Mouse (Mus musculus): ENCODE results near the gene Gad2. TPM values are rescaled to one million over a fixed set of nuclear protein-coding genes. Genes with fewer than 3 reads are reported as not detected.

Gad2 gene
- total RNA-seq (2015; ENCODE audit: low replicate concordance) (not detected in 2 replicates), total RNA-seq (2017; ENCODE audit: low replicate concordance) (not detected in 2 replicates)

DNA sequence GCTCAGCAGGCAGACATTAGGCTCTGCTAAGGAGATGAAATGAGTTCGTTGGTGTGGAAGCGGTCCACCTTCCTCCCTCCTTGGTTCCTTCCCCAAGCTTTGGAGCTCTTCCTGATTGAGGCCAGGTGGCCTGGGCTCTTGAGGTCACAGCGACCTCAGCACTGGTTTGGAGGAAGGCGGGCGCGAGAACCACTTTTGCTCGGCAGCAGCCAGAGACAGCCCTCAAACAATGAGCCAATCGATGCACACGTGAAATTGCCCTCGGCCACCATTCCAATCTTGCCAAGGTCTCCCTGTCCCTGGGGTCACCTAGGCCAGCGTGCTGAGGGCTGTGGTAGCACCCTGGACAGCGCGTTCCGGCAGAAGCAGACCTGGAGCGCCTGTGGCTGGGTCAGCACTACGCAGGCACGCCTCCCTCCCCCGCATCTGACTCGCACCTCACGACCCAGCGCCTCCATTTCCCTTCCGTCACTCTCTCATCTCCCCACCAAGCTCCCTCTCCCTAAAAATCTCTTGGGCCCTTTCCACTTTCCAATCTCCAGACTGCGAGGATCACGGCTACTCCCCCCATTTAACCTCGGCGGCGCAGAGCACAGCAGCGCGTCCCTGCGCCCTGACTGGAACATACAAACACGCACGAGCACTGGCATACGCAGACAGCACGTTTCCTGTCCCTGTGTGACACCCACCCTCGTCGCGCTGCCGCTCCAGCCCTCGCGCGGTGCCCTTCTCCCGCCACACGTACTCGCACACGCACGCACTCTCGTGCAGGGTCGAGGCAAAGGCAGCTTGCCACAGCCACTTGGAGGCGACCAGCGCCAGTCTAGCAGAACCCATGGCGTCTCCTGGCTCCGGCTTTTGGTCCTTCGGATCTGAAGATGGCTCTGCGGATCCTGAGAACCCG, at the start of gene Gad2:
Gene Gad2 (plus strand): TSS at position 378 of the 904 bp plus-strand sequence.
- no peak for ATAC-seq (replicated peaks; ENCODE audit: low FRiP score, poor library complexity, severe bottlenecking)

DNA sequence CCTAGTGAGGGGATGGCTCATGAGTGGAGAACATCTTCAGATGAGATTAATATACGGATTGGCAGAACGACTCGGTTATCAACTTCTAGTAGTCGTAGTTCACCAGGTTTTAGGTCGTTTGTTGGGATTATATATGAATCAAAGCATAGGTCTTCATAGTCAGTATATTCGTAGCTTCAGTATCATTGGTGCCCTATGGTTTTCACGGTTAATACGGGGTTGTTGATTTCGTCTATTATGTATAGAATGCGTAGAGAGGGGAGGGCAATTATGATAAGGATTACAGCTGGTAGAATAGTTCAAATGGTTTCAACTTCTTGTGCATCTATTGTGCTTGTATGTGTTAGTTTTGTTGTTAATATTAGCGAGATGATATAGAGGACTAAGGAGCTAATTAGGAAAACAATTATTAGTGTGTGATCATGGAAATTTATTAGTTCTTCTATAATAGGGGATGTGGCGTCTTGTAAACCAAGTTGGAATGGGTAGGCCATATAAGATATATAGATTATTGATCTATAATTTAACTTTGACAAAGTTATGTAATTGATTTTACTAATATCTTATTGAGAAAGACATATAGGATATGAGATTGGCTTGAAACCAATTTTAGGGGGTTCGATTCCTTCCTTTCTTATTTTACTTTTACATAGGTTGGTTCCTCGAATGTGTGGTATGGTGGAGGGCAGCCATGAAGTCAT, 34.4 kb upstream of the Gad2 start:
- peak; percentile 73 for ATAC-seq (replicated peaks; ENCODE audit: low FRiP score, poor library complexity, severe bottlenecking)

GRCm38 (mm10) chr2:22588170-22588541, 33.8 kb upstream of the Gad2 start:
- peak; percentile 46 for ATAC-seq (replicated peaks; ENCODE audit: low FRiP score, poor library complexity, severe bottlenecking)

GRCm38 (mm10) chr2:22588673-22589381, 33.2 kb upstream of the Gad2 start:
- peak; percentile 66 for ATAC-seq (replicated peaks; ENCODE audit: low FRiP score, poor library complexity, severe bottlenecking)

- ATAC-seq (replicated peaks; ENCODE audit: low FRiP score, poor library complexity, severe bottlenecking) = peak; percentile 71
These were observed 32.4 kb upstream of the Gad2 start for GRCm38 (mm10) chr2:22589382-22590205.

- no peak for ATAC-seq (replicated peaks; ENCODE audit: low FRiP score, poor library complexity, severe bottlenecking)
These were observed 31.9 kb upstream of the Gad2 start for GRCm38 (mm10) chr2:22590206-22590490.

DNA sequence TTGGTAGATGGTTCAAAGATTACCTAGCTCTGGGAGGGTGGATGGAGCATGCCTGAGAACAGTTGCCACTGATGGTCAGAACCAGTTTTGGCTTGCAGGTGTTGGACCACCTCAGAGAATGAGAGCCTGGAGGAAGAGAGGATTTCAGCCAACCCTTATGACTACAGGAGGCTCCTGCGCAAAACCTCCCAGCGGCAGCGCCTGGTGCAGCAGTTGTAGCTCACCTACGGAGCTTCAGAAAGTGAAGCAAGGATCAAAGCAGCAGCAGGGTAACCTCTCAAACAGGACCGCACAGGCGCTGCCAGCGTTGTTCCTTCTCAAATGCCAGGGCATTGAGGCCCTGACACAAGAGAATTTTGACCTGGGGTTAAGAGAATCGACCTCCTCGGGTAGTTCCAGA, 4.1 kb upstream of the Gad2 start:
- no peak for ATAC-seq (replicated peaks; ENCODE audit: low FRiP score, poor library complexity, severe bottlenecking)

DNA sequence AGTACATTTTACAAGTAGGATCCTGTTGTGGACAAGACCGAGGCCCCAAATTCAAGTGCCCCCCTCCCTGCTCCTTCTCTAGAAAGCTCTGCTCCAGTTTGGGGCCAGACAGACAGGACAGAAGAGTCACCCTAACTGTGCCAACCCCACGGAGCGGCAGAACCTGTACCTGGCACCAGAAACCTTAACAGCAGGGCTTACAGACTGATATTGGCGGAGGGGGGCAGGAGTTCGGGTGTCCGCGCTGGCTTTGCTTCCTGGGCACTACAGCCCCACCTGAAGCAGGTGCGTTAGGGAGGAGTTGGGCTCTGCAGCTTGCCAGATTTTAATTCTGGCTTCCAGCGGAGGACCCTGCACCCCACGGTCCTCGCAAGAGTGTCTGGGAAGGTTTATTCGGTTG, 2.6 kb upstream of the Gad2 start:
- no peak for ATAC-seq (replicated peaks; ENCODE audit: low FRiP score, poor library complexity, severe bottlenecking)

DNA sequence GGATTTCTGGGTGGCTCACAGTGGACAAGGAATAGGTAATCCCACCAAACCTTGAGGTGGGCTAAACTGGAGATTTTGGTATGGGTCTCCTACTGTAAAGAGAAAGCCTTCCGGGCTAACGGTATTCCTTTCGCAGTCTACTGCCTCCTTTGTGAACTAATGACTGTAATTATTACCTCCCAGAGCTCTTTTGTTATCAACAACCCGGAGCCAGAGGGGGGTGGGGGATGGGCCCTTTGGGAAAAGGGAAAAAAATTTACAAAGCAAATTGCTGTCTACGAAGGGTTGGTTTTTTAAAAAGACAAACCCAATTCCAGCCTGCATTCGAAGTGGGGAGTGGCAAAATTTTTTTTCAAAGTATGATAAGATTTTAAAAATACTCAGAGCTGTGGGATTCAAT, 2.0 kb upstream of the Gad2 start:
- no peak for ATAC-seq (replicated peaks; ENCODE audit: low FRiP score, poor library complexity, severe bottlenecking)

- no peak for ATAC-seq (replicated peaks; ENCODE audit: low FRiP score, poor library complexity, severe bottlenecking)
These were observed 1.5 kb upstream of the Gad2 start for GRCm38 (mm10) chr2:22620534-22620933.

DNA sequence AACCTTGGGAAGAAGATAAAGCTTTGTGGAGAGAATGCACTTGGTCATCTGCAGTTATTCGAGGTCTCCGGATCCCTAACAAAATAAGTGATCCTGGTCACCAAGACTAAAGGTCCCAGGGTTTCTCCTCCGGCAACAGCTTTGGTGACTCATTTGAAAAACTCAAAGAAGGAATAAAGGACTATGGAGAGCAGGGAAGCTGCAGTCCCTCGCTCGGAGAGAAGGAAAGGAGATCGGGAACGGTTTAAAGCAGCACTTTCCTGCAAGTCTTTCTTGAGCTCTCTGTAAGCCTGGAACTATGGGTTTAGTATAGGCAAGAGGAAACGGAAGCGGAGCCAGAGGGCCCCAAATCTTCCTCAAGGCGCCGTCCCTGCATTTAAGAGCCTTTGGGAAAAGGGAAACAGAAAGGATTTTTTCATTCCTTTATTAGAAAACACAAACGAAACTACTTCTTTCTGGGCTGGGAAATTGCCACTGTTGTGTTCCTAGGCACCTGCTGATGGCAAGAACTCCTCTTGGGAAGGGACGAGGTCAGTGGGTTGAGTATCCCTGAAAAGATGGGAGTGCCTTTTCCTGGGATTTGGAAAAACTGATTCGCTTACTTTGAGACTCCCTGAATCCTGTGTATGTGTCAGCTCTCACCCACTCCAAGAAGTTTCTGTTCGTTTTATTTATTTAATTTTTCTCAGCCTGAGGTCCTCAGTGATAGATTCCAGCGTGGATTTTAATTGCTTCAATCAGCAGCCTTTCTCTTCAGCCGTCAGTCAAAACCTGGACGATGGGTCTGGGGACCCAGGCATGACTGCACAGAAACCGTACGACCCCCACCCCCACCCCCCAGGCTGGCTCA, 802 bp upstream of the Gad2 start:
- no peak for ATAC-seq (replicated peaks; ENCODE audit: low FRiP score, poor library complexity, severe bottlenecking)

DNA sequence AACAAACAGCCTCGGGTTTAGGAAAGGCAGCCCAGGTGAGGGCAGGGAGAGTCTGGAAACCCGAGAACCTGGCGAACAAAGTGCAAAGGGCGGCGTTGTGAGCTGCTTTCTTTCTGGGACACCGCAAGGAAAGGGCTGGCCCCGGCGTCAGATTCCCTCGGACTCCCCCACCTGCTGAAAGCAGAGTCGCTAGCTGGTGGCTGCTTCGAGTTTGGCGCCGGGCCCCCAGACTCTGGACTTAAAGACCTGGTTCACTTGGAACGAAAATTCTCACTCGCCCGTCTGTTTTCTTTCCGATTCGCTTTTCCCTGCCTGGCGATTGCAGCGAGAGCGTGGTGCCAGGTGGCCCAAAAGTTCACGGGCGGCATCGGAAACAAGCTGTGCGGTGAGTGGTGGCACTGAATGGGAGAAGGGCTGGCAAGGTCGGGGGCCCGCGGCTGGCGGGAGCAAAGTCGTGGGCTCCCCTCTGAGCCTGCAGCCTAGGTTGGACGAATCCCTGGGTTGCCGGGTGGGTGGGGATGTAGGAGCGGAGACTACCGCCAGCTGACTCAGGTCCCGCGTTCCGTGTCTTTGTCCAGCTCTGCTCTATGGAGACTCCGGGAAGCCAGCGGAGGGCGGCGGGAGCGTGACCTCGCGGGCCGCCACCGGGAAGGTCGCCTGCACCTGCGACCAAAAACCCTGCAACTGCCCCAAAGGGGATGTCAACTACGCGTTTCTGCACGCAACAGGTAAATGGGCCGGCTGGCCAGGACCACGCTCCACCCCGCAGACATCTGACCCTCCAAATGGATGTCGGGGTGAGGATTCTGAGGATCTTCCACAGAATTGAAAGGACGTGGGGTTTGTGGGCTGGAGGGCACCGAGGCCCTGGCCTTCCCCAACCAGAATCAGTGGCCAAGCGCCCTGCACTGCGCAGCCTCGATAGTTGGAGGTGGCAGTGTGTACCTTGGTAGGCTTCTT, 1.4 kb downstream of the Gad2 start:
- ATAC-seq (replicated peaks; ENCODE audit: low FRiP score, poor library complexity, severe bottlenecking) = no peak

- no peak for ATAC-seq (replicated peaks; ENCODE audit: low FRiP score, poor library complexity, severe bottlenecking)
These were observed 2.4 kb downstream of the Gad2 start for GRCm38 (mm10) chr2:22624188-22624975.

DNA sequence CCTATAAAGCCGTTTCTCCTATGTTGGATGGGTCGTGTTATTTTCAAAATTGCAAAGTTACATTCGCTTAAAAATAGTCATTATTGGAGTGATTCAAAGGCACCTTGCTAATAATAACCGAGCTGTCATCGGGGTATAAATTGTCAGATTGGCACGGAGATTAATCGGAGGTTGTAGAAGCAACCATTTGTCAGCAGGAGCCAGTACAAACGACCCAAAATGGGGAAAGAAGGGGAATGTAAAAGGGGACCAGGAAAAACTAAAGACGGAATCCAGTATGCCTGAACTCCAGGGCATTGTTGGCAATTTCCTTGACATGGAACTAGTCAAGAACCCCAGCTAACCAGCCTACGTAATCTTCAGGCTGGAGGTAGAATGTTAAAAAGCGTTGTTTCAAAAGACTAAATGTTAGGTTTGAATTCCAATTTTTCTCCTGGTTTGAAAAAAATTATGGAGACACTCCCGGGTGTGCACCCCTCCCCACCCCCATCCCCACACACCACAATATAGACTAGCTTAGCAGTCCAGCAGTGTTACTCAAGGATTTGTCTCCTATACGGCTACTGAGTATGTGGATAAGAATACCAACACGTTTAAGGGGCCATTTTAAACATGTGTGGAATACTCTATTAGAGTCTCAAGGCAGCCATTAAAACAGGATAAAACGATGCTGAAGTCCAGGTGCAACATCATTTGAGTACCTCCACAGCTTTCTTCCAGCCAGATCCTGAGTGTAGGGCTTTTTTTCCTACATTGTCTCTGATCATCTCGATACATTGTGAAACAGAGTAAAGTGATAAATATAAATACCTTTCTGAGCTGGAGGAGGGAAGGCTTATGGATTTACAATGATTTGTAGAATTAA, 3.3 kb downstream of the Gad2 start:
- ATAC-seq (replicated peaks; ENCODE audit: low FRiP score, poor library complexity, severe bottlenecking) = no peak

- ATAC-seq (replicated peaks; ENCODE audit: low FRiP score, poor library complexity, severe bottlenecking) = no peak
These were observed 5.2 kb downstream of the Gad2 start for GRCm38 (mm10) chr2:22627147-22627666.

Data from erythroblast, adult 5-6 weeks (primary cell).